Comparison of ENCODE assay signal across 17 mouse cellular contexts in the genomic region with DNA sequence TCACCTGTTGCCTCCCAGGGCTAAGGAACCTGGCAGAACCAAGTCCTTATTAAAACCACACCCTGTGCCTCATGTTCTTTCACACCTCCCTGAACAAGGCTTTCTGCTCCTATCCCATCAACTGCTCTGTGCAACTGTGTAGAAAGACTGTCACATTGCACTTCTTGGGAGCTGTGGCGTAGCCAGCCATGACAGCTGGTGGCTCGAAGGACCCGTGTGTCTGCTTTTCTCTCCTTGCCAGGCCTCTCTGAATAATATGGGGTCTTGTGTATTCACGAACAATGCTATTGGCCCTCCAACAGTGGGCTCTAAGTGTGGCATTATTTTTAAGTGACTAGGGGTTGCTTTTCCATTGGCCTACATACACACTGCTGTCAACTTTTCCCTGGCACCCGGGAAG.
"Had no signal": no experiment of that assay in that cellular context is flagged by ENCODE, and none has a peak within 500 bp of the region (broad histone marks: within the 10 kb centered on the region; RNA-seq: fewer than 3 reads in every experiment).

No protein-coding gene starts in this region.

- H3K4me3 ChIP-seq: layer of hippocampus, adult 2 months; limb, embryonic 15.5 days; liver, embryonic 13.5 days; lung, embryonic 15.5 days; megakaryocyte, embryonic 14.5 days; midbrain, embryonic 12.5 days; neural tube, embryonic 12.5 days had no signal

- H3K36me3 ChIP-seq: limb, embryonic 15.5 days; liver, embryonic 13.5 days; lung, embryonic 15.5 days; midbrain, embryonic 12.5 days; neural tube, embryonic 12.5 days had no signal

- H3K4me1 ChIP-seq: limb, embryonic 15.5 days; liver, embryonic 13.5 days had no signal

- DNase-seq: kidney, postnatal 10 days; kidney, postnatal 4 days; liver, embryonic 13.5 days; liver, postnatal 0 days; lung, postnatal 14 days; retina, postnatal 1 day; right cerebral cortex, postnatal 4 days; spleen, adult 18-20 months; thymus, adult 2 months; thymus, postnatal 25 days had no signal

- H3K27me3 ChIP-seq: liver, embryonic 13.5 days; lung, embryonic 15.5 days; midbrain, embryonic 12.5 days; neural tube, embryonic 12.5 days had no signal

- H3K9ac ChIP-seq: limb, embryonic 15.5 days; liver, embryonic 13.5 days; liver, postnatal 0 days; lung, embryonic 15.5 days; midbrain, embryonic 12.5 days; neural tube, embryonic 12.5 days had no signal

- ATAC-seq: liver, postnatal 0 days had no signal

- H3K4me2 ChIP-seq: limb, embryonic 15.5 days; liver, embryonic 13.5 days; lung, embryonic 15.5 days; midbrain, embryonic 12.5 days; neural tube, embryonic 12.5 days had no signal

- H3K27ac ChIP-seq: layer of hippocampus, adult 2 months; limb, embryonic 15.5 days; liver, embryonic 13.5 days; lung, embryonic 15.5 days; macrophage; midbrain, embryonic 12.5 days; neural tube, embryonic 12.5 days had no signal

- H3K9me3 ChIP-seq: limb, embryonic 15.5 days; liver, embryonic 13.5 days; lung, embryonic 15.5 days; midbrain, embryonic 12.5 days; neural tube, embryonic 12.5 days had no signal
